In the genomic region with DNA sequence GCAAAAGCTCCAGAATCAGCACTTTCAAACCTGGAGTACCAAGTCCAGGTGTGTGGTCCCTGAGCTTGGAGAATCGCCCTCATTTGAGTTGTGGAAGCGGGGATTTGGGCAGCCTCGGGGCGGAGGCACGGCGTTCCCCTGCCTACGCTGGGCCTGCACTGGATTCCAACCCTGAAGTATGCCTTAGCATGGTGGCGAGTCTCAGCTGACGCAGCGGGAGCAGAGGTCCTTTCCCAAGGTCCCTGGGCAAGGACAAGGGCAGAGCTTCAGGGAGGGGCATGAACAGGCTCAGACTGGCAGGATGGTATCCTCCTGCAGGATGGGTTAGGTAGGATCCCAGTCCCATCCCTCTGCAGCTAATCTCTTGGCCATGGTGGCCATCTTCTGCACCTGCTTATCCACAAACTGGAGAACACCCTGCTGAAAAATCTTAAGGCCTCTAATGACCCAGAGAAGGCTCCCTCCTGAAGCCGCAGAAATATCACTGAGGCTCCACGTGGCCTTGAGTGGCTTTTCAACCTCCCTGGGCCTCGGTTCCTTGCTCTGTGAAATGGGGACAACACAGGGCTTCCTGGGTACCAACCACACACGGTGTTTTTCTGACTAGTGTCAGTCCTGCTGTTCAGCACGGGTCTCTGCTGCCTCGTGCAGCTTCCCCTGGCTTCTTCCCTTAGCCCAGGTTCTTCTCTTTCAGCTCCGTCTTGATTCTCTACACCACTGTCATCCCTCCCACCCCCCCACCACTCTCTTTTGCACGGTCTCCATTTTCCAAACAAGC, we compare ENCODE assay signal across 9 mouse cellular contexts. TPM values are rescaled to one million over a fixed set of nuclear protein-coding genes. Genes with fewer than 3 reads are reported as not detected.
A peak's percentile ranks its signal among the peaks of the same experiment; 100 is the strongest.
DNase-seq lines count a peak whose midpoint lies in the region; ATAC-seq and TF ChIP-seq lines count a peak whose summit lies in the region.
"Had no signal": no experiment of that assay in that cellular context is flagged by ENCODE, and none has a peak within 500 bp of the region (broad histone marks: within the 10 kb centered on the region; RNA-seq: fewer than 3 reads in every experiment).

No protein-coding gene starts in this region.

- 48% methylated on average over 18 of the region's 18 CpGs for WGBS in liver, embryonic 12.5 days (ENCODE audit: insufficient replicate concordance)
- 51% methylated on average over 18 of the region's 18 CpGs for WGBS in liver, embryonic 11.5 days
- WGBS in forebrain, embryonic 16.5 days = 53% methylated on average over 18 of the region's 18 CpGs
- WGBS in kidney, postnatal 0 days = 46% methylated on average over 18 of the region's 18 CpGs
- 41% methylated on average over 18 of the region's 18 CpGs for WGBS in neural tube, embryonic 14.5 days

- no peaks in the 10 kb centered on the region for H3K9me3 ChIP-seq in liver, embryonic 12.5 days (replicated peaks)
- no peaks in the 10 kb centered on the region for H3K9me3 ChIP-seq in liver, embryonic 11.5 days (ENCODE audit: control insufficient read depth, low read length)
- H3K9me3 ChIP-seq in forebrain, embryonic 16.5 days (ENCODE audit: control insufficient read depth, low read length) = no peaks in the 10 kb centered on the region
- H3K9me3 ChIP-seq in kidney, postnatal 0 days (replicated peaks; ENCODE audit: low read length) = no peaks in the 10 kb centered on the region
- no peaks in the 10 kb centered on the region for H3K9me3 ChIP-seq in neural tube, embryonic 14.5 days (ENCODE audit: control insufficient read depth, low read length)
- H3K9me3 ChIP-seq: liver, embryonic 13.5 days had no signal

- no peak overlapping the region for H3K4me3 ChIP-seq in liver, embryonic 12.5 days
- no peak overlapping the region for H3K4me3 ChIP-seq in liver, embryonic 11.5 days (ENCODE audit: low read depth, low read length)
- H3K4me3 ChIP-seq in forebrain, embryonic 16.5 days (replicated peaks; ENCODE audit: low read length) = peak overlapping the region; percentile 18; the same call in 1 of the 2 replicates
- no peak overlapping the region for H3K4me3 ChIP-seq in kidney, postnatal 0 days (replicated peaks; ENCODE audit: low read depth, low read length)
- H3K4me3 ChIP-seq in neural tube, embryonic 14.5 days (ENCODE audit: low read depth, low read length) = no peak overlapping the region
- H3K4me3 ChIP-seq: liver, embryonic 13.5 days had no signal

- no peak overlapping the region for H3K9ac ChIP-seq in liver, embryonic 12.5 days
- no peak overlapping the region for H3K9ac ChIP-seq in liver, embryonic 11.5 days (ENCODE audit: low read depth, low read length)
- H3K9ac ChIP-seq in forebrain, embryonic 16.5 days (replicated peaks; ENCODE audit: low read depth, low read length) = peak overlapping the region; percentile 27; the same call in 1 of the 2 replicates
- H3K9ac ChIP-seq in kidney, postnatal 0 days (ENCODE audit: low read depth, low read length) = no peak overlapping the region
- H3K9ac ChIP-seq in neural tube, embryonic 14.5 days (replicated peaks; ENCODE audit: low read depth, low read length) = 0 out of 2 replicates have a peak overlapping the region, but pooled peaks have one; percentile 8
- H3K9ac ChIP-seq: liver, embryonic 13.5 days had no signal

- no peak for ATAC-seq in liver, embryonic 12.5 days
- no peak for ATAC-seq in liver, embryonic 11.5 days (replicated peaks; ENCODE audit: low FRiP score)
- ATAC-seq in forebrain, embryonic 16.5 days = no peak
- no peak for ATAC-seq in kidney, postnatal 0 days (replicated peaks; ENCODE audit: low FRiP score, low read depth)
- peak; percentile 26; the same call in 1 of the 2 replicates for ATAC-seq in neural tube, embryonic 14.5 days (ENCODE audit: low read depth)
- ATAC-seq in frontal cortex, adult (ENCODE audit: low TSS enrichment) = no peak

- no peak for TF ChIP-seq CTCF in kidney, postnatal 0 days (IDR thresholded peaks at IDR 0.05; ENCODE audit: low read depth)

- DNase-seq in liver, embryonic 11.5 days (ENCODE audit: low spot score) = no peak
- DNase-seq in kidney, postnatal 0 days (ENCODE audit: low spot score) = no peak
- no peak for DNase-seq in gastrocnemius, adult 18-20 months (ENCODE audit: low spot score)
- DNase-seq in right cerebral cortex, adult 2 months (ENCODE audit: low spot score in 2 of 2) = no peak
- DNase-seq: liver, embryonic 13.5 days had no signal

- peaks cover 34% of the 10 kb centered on the region for H3K4me1 ChIP-seq in liver, embryonic 12.5 days
- H3K4me1 ChIP-seq in liver, embryonic 11.5 days (replicated peaks; ENCODE audit: control insufficient read depth, insufficient read depth, low read length) = peaks cover 14% of the 10 kb centered on the region; the same call in 1 of the 2 replicates
- H3K4me1 ChIP-seq in forebrain, embryonic 16.5 days (replicated peaks; ENCODE audit: control insufficient read depth, insufficient read depth, low read length) = peaks cover 46% of the 10 kb centered on the region
- H3K4me1 ChIP-seq in kidney, postnatal 0 days (replicated peaks; ENCODE audit: insufficient read depth, low read length) = peaks cover 41% of the 10 kb centered on the region
- peaks cover 45% of the 10 kb centered on the region for H3K4me1 ChIP-seq in neural tube, embryonic 14.5 days (ENCODE audit: control insufficient read depth, insufficient read depth, low read length)

- 0 out of 2 replicates have a peak overlapping the region, but pooled peaks have one; percentile 10 for H3K4me2 ChIP-seq in liver, embryonic 12.5 days
- H3K4me2 ChIP-seq in liver, embryonic 11.5 days = no peak overlapping the region
- peak overlapping the region; percentile 38 for H3K4me2 ChIP-seq in forebrain, embryonic 16.5 days (ENCODE audit: low read length)
- peak overlapping the region; percentile 10; the same call in 1 of the 2 replicates for H3K4me2 ChIP-seq in kidney, postnatal 0 days (ENCODE audit: low read length)
- H3K4me2 ChIP-seq in neural tube, embryonic 14.5 days (ENCODE audit: low read depth, low read length) = peak overlapping the region; percentile 41
- H3K4me2 ChIP-seq: liver, embryonic 13.5 days had no signal

- no peak overlapping the region for H3K27ac ChIP-seq in liver, embryonic 12.5 days
- no peak overlapping the region for H3K27ac ChIP-seq in liver, embryonic 11.5 days (ENCODE audit: low read depth, low read length)
- H3K27ac ChIP-seq in forebrain, embryonic 16.5 days (ENCODE audit: low read length) = no peak overlapping the region
- H3K27ac ChIP-seq in kidney, postnatal 0 days = no peak overlapping the region
- H3K27ac ChIP-seq in neural tube, embryonic 14.5 days (ENCODE audit: low read depth, low read length) = peak overlapping the region; percentile 53
- H3K27ac ChIP-seq: liver, embryonic 13.5 days had no signal

- no peaks in the 10 kb centered on the region for H3K36me3 ChIP-seq in liver, embryonic 12.5 days
- H3K36me3 ChIP-seq in liver, embryonic 11.5 days (ENCODE audit: control insufficient read depth, insufficient read depth, low read length) = no peaks in the 10 kb centered on the region
- no peaks in the 10 kb centered on the region for H3K36me3 ChIP-seq in forebrain, embryonic 16.5 days (ENCODE audit: control insufficient read depth, insufficient read depth)
- no peaks in the 10 kb centered on the region for H3K36me3 ChIP-seq in kidney, postnatal 0 days (ENCODE audit: insufficient read depth, low read length)
- no peaks in the 10 kb centered on the region for H3K36me3 ChIP-seq in neural tube, embryonic 14.5 days (ENCODE audit: control insufficient read depth, insufficient read depth, low read length)
- H3K36me3 ChIP-seq: liver, embryonic 13.5 days had no signal

- H3K27me3 ChIP-seq in liver, embryonic 12.5 days (replicated peaks) = peaks cover 79% of the 10 kb centered on the region
- peaks cover 31% of the 10 kb centered on the region for H3K27me3 ChIP-seq in liver, embryonic 11.5 days (replicated peaks; ENCODE audit: control insufficient read depth, insufficient read depth, low read length)
- no peaks in the 10 kb centered on the region for H3K27me3 ChIP-seq in forebrain, embryonic 16.5 days (replicated peaks; ENCODE audit: control insufficient read depth, insufficient read depth, low read length)
- no peaks in the 10 kb centered on the region for H3K27me3 ChIP-seq in kidney, postnatal 0 days (ENCODE audit: insufficient read depth, low read length)
- H3K27me3 ChIP-seq in neural tube, embryonic 14.5 days (ENCODE audit: control insufficient read depth, insufficient read depth, low read length) = no peaks in the 10 kb centered on the region

RNA-seq across cellular contexts. Expression of gene Cbx4, which starts 43.4 kb away (rescaled TPM):
- 3.2 and 3.3 TPM in 2 replicates for polyA plus RNA-seq in liver, embryonic 12.5 days (2016; fragmentation: Nextera tagmentation; extraction: Ambion mirVana)
- 5.1 TPM in 2 replicates for polyA plus RNA-seq in liver, embryonic 11.5 days (2014; fragmentation: Nextera tagmentation; extraction: Ambion mirVana)
- 18.1 and 18.5 TPM in 2 replicates for polyA plus RNA-seq in forebrain, embryonic 16.5 days (2015; fragmentation: Nextera tagmentation; extraction: Ambion mirVana)
- polyA plus RNA-seq in kidney, postnatal 0 days (2015; fragmentation: Nextera tagmentation; extraction: Ambion mirVana) = 8.0 and 9.7 TPM in 2 replicates
- polyA plus RNA-seq in neural tube, embryonic 14.5 days (2014; fragmentation: Nextera tagmentation; extraction: Ambion mirVana) = 14.5 and 15.1 TPM in 2 replicates
- 1 to 10 TPM; 1.6 to 2.5 TPM for total RNA-seq in gastrocnemius, adult 18-20 months (2021)

Comparison
In these comparisons a context has a peak if more than half of its experiments do, and no peak if none do; other contexts are left out.
1. H3K9ac ChIP-seq: peak in forebrain, embryonic 16.5 days (single experiment) and neural tube, embryonic 14.5 days (single experiment); none in liver, embryonic 12.5 days (single experiment), liver, embryonic 11.5 days (single experiment) and kidney, postnatal 0 days (single experiment).